Mouse (Mus musculus) stomach, postnatal 0 days (tissue): ENCODE data around the gene Prkca. TPM values are rescaled to one million over a fixed set of nuclear protein-coding genes. Genes with fewer than 3 reads are reported as not detected.

Source experiments
- ATAC-seq: fragments of 200-750 bp; cut with Nextera tagmentation; 2 replicates; pipeline ENCODE4 v1.8.0; 2017; ENCODE audit not compliant: low FRiP score, low TSS enrichment
- DNase-seq: peaks from one replicate; pipeline ENCODE4 v3.0.0-alpha.2; 2016; ENCODE audit warnings: low spot score
- H3K27ac ChIP-seq: fragments of 300-500 bp; sonication (generic); replicated peaks from 2 replicates; pipeline ENCODE4 v1.5.1; 2014; ENCODE audit warnings: mild to moderate bottlenecking, control low read depth
- H3K27me3 ChIP-seq: fragments of 300-500 bp; sonication (generic); 2 replicates; pipeline ENCODE4 v1.6.1; 2014; ENCODE audit warnings: low read length; ENCODE audit not compliant: control insufficient read depth, insufficient read depth
- H3K36me3 ChIP-seq: fragments of 300-500 bp; sonication (generic); 2 replicates; pipeline ENCODE4 v1.6.1; 2014; ENCODE audit warnings: low read length, mixed read lengths; ENCODE audit not compliant: control insufficient read depth, insufficient read depth
- H3K4me1 ChIP-seq: fragments of 300-500 bp; sonication (generic); replicated peaks from 2 replicates; pipeline ENCODE4 v1.6.1; 2014; ENCODE audit warnings: antibody characterized with exemption; ENCODE audit not compliant: control insufficient read depth, insufficient read depth
- H3K4me2 ChIP-seq: fragments of 300-500 bp; sonication (generic); replicated peaks from 2 replicates; pipeline ENCODE4 v1.6.1; 2014; ENCODE audit warnings: low read depth, mild to moderate bottlenecking, control low read depth, moderate library complexity
- H3K4me3 ChIP-seq: fragments of 300-500 bp; sonication (generic); 2 replicates; pipeline ENCODE4 v1.5.1; 2014; ENCODE audit warnings: low read depth, low read length, control low read depth
- H3K9ac ChIP-seq: fragments of 300-500 bp; sonication (generic); 2 replicates; pipeline ENCODE4 v1.6.1; 2014; ENCODE audit warnings: mild to moderate bottlenecking, low read length, control low read depth, mixed read lengths
- H3K9me3 ChIP-seq: fragments of 300-500 bp; sonication (generic); 2 replicates; pipeline ENCODE4 v1.6.1; 2016; ENCODE audit warnings: low read length; ENCODE audit not compliant: control insufficient read depth
- CTCF ChIP-seq: IDR thresholded peaks from 2 replicates; pipeline ENCODE4 v1.5.1; 2016; ENCODE audit warnings: antibody characterized with exemption, low read depth, mild to moderate bottlenecking, moderate library complexity
- EP300 ChIP-seq: optimal IDR thresholded peaks from 2 replicates; pipeline ENCODE3; 2016; ENCODE audit warnings: antibody characterized with exemption
- WGBS: fragments of 180-500 bp; shearing (Covaris S2); extraction: QIAGEN DNeasy Blood & Tissue Kit; methylation state at CpG from one replicate; pipeline ENCODE4 v1.1.7; 2014; 5-methylcytosine and 5-hydroxymethylcytosine counted together
- polyA plus RNA-seq: library from polyadenylated mRNA; unstranded; fragments of >200 nt; fragmentation: Nextera tagmentation; extraction: Ambion mirVana; gene quantifications from 2 replicates; pipeline ENCODE4 v1.2.1, GENCODE M21; 2015

Gene Prkca
- polyA plus RNA-seq, 1 experiment from 2014 or later, result 3.7 TPM

DNA sequence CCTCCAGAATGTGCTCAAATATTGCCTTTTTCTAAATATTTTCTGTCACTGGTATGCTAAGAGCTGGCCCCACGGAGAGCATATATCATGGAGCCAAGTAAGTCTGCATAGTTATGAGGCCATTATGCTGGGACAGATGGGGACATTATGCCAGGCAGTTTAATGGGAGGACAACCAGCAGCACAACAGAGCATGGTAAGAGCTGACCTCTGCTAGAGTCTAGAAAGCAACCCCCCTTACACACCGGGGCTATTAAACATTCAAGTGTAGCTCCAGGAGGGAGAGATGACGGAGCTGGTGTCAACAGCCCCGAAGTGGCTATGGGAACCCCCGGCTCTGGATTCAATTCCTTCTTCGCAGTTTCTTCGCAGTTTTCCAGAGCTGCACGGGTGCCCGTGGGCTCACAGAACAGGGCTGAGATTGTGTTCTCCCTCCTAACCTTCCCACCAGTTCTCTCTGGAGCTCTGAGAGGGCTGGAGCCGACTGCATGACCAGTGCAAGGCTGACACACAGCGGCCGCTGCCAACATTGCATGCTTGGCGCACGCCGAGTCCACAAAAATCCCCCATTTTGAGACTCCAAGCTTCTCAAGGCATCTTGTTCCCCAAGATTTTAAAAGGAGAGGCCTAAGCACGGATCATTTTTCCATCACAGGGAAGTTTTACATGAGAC, 361.4 kb downstream of the Prkca start:
- peak; percentile 71 for DNase-seq

DNA sequence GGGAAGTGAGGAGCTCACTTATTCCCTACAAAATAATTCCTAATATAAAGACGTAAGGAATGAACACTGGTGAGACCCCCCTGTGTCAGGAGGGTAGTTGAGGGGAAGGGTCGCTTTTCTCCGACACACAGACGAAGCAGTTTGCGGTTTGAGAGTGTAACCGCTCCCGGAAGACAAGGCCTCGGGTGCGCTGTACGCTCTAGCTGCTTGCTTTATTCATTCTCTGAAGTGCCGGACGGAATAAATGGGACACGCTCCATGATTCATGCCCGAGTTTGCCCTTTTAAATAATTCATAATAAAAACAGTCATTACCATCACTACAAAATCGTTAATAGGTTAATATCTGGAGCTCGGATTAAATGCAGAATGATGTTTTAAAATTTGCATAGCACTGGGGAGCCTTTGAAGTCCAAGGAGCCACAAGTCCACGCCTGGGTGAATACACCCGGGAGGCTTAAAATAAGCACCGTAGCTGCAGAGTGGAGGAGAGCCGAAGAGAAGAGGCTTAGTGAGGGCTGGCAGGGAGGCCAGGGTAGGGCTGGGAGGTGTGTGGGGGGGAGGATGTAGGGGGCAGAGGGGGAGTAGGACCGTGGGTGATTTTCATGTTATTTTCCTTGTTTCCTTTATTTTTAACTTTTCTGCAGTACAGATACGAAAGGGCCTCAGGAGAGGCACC, 364.1 kb downstream of the Prkca start:
- TF ChIP-seq CTCF (no peak), EP300 (no peak)
- no peaks in the 10 kb centered on the region for H3K27me3 ChIP-seq
- no peak overlapping the region for H3K4me3 ChIP-seq
- ATAC-seq (no peak), DNase-seq (no peak)
- 69% methylated on average over 22 of the region's 22 CpGs for WGBS
- no peaks in the 10 kb centered on the region for H3K4me1 ChIP-seq
- no peak overlapping the region for H3K4me2 ChIP-seq
- H3K9ac ChIP-seq, result no peak overlapping the region
- no peak overlapping the region for H3K27ac ChIP-seq
- no peaks in the 10 kb centered on the region for H3K9me3 ChIP-seq
- peaks cover 3% of the 10 kb centered on the region for H3K36me3 ChIP-seq

More for the DNA sequence above, 361.4 kb downstream of the Prkca start:
- no peaks in the 10 kb centered on the region for H3K27me3 ChIP-seq
- peak; percentile 35; the same call in 1 of the 2 replicates for ATAC-seq
- H3K9ac ChIP-seq, result no peak overlapping the region
- WGBS, result 24% methylated on average over 16 of the region's 16 CpGs
- H3K4me3 ChIP-seq, result no peak overlapping the region
- peaks cover 2% of the 10 kb centered on the region for H3K36me3 ChIP-seq
- TF ChIP-seq EP300, result no peak
- TF ChIP-seq CTCF, result peak; percentile 91
- no peaks in the 10 kb centered on the region for H3K9me3 ChIP-seq
- H3K27ac ChIP-seq, result no peak overlapping the region
- H3K4me1 ChIP-seq, result no peaks in the 10 kb centered on the region
- H3K4me2 ChIP-seq, result no peak overlapping the region

DNA sequence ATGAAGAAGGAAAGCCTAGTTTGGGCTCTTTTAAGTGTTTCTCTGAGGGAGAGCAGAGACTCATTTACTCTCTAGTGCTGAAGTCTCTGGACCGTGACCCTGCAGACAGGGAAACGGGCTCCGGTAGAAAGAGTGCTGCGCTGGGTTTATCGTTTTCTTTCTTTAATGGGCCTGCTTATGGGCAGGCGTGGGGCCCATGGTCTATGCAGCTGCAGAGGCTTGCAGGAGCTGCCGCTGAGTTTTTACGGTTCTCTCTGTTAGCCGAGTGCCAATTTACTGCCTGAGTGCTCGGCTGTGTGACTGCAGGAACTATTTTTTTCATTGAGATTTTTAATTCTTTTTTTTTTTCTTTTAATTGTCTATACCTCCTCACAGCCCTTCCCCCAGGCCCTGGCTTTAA, 373.8 kb downstream of the Prkca start:
- Histone ChIP-seq H3K9ac (no peak overlapping the region), H3K4me2 (no peak overlapping the region), H3K4me1 (no peaks in the 10 kb centered on the region), H3K27ac (no peak overlapping the region), H3K9me3 (no peaks in the 10 kb centered on the region), H3K4me3 (no peak overlapping the region), H3K27me3 (no peaks in the 10 kb centered on the region), H3K36me3 (no peaks in the 10 kb centered on the region)
- ATAC-seq (no peak), DNase-seq (no peak)
- 80% methylated on average over 10 of the region's 10 CpGs for WGBS
- TF ChIP-seq CTCF, result no peak
- no peak for TF ChIP-seq EP300

GRCm38 (mm10) chr11:107968147-107968546, 375.6 kb downstream of the Prkca start:
- H3K27me3 ChIP-seq, result no peaks in the 10 kb centered on the region
- ATAC-seq (no peak), DNase-seq (no peak)
- H3K4me3 ChIP-seq, result no peak overlapping the region
- no peak for TF ChIP-seq EP300
- no peak for TF ChIP-seq CTCF
- no peak overlapping the region for H3K27ac ChIP-seq
- no peaks in the 10 kb centered on the region for H3K4me1 ChIP-seq
- WGBS, result 60% methylated on average over 13 of the region's 13 CpGs
- H3K9me3 ChIP-seq, result no peaks in the 10 kb centered on the region
- no peak overlapping the region for H3K4me2 ChIP-seq
- no peak overlapping the region for H3K9ac ChIP-seq
- H3K36me3 ChIP-seq, result no peaks in the 10 kb centered on the region

DNA sequence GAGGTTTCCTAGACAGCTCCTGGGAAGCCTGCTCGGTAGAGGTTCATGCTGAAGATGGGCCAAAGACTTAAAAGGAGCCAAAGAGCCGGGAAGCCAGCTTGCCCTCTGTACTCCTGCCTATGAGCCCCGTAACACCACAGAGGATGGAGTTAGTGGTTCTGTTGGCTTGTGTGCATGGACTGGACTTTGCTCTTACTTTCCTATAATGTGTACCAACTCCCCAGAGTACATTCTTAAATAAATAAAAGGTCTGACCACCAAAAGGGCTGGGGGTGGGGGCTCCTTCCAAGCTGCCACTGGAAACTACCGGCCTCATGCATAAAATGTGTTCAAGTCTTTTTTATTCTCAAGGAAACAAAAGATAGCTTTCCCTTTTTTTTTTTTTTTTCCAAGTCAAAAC, 377.5 kb downstream of the Prkca start:
- DNase-seq (no peak), ATAC-seq (no peak)
- no peaks in the 10 kb centered on the region for H3K9me3 ChIP-seq
- no peak overlapping the region for H3K27ac ChIP-seq
- H3K9ac ChIP-seq, result no peak overlapping the region
- TF ChIP-seq EP300 (no peak), CTCF (no peak)
- no peaks in the 10 kb centered on the region for H3K27me3 ChIP-seq
- WGBS, result 67% methylated on average over 4 of the region's 4 CpGs
- H3K36me3 ChIP-seq, result no peaks in the 10 kb centered on the region
- H3K4me1 ChIP-seq, result no peaks in the 10 kb centered on the region
- no peak overlapping the region for H3K4me2 ChIP-seq
- H3K4me3 ChIP-seq, result no peak overlapping the region

- 81% methylated on average over 7 of the region's 7 CpGs for WGBS
- H3K9me3 ChIP-seq, result no peaks in the 10 kb centered on the region
- H3K36me3 ChIP-seq, result 0 out of 2 replicates have a peak, but pooled peaks cover under 1% of the 10 kb centered on the region
- H3K4me1 ChIP-seq, result no peaks in the 10 kb centered on the region
- TF ChIP-seq CTCF, result no peak
- TF ChIP-seq EP300, result no peak
- no peak overlapping the region for H3K4me2 ChIP-seq
- ATAC-seq (no peak), DNase-seq (no peak)
- H3K4me3 ChIP-seq, result no peak overlapping the region
- no peak overlapping the region for H3K9ac ChIP-seq
- no peaks in the 10 kb centered on the region for H3K27me3 ChIP-seq
- H3K27ac ChIP-seq, result no peak overlapping the region
These were observed 378.3 kb downstream of the Prkca start for GRCm38 (mm10) chr11:107965449-107965848.
